Mouse (Mus musculus) erythroblast, embryonic 14.5 days (primary cell): ENCODE measurements around the gene Cdkal1.

Experiments
- GATA1 ChIP-seq: IDR thresholded peaks from 2 replicates; pipeline ENCODE4 v1.6.1; 2012; ENCODE audit warnings: low read length, inconsistent platforms, mixed read lengths
- TAL1 ChIP-seq: IDR thresholded peaks from 3 replicates; pipeline ENCODE4 v1.6.1; 2012; ENCODE audit warnings: low read length, inconsistent platforms, mixed read lengths

DNA sequence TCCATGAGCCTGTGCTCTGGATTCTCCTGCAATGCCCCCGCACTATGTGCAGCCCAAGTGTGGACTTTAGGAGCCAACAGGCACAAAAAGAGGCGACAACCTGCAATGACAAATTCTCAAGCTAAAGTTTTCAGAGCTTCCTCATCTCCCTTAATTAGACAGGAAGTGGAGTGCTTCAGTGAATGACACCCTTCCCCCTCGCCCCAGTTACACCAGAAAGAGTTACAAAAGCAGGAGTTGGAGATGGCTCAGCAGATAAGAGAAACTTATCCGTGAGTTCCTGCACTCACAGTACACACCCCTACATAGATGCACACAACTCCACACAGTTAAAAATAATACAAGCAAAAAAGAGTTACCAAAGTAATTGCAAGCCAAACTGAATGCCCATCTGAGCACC lies 620.4 kb downstream of the Cdkal1 start:
- no peak for TF ChIP-seq GATA1
- TF ChIP-seq TAL1: no peak
